ENCODE assay signal across 14 mouse cellular contexts in genomic region chr1:89870134-89870905, GRCm38 (mm10).
A peak's percentile ranks its signal among the peaks of the same experiment; 100 is the strongest.
DNase-seq lines count a peak whose midpoint lies in the region; ATAC-seq and TF ChIP-seq lines count a peak whose summit lies in the region.
"Had no signal": no experiment of that assay in that cellular context is flagged by ENCODE, and none has a peak within 500 bp of the region (broad histone marks: within the 10 kb centered on the region; RNA-seq: fewer than 3 reads in every experiment).

No protein-coding gene starts in this region.

- 0 out of 2 replicates have a peak overlapping the region, but pooled peaks have one; percentile 23 for H3K27ac ChIP-seq in embryonic facial prominence, embryonic 12.5 days
- no peak overlapping the region; the same call in 1 of the 2 replicates for H3K27ac ChIP-seq in embryonic facial prominence, embryonic 10.5 days (replicated peaks)
- peak overlapping the region; percentile 77 for H3K27ac ChIP-seq in hindbrain, embryonic 10.5 days
- H3K27ac ChIP-seq in hindbrain, embryonic 14.5 days: no peak overlapping the region
- peak overlapping the region; percentile 30; the same call in 1 of the 2 replicates for H3K27ac ChIP-seq in neural tube, embryonic 13.5 days (replicated peaks)
- H3K27ac ChIP-seq: hindbrain, embryonic 15.5 days; kidney, embryonic 15.5 days; limb, embryonic 15.5 days had no signal

- no peak for TF ChIP-seq POLR2A in myocyte (IDR thresholded peaks at IDR 0.05; ENCODE audit: insufficient read length, low read depth)

- no peak overlapping the region for H3K4me3 ChIP-seq in embryonic facial prominence, embryonic 12.5 days
- no peak overlapping the region for H3K4me3 ChIP-seq in embryonic facial prominence, embryonic 10.5 days
- H3K4me3 ChIP-seq in hindbrain, embryonic 10.5 days: no peak overlapping the region
- no peak overlapping the region for H3K4me3 ChIP-seq in hindbrain, embryonic 14.5 days (replicated peaks; ENCODE audit: low read length)
- no peak overlapping the region for H3K4me3 ChIP-seq in neural tube, embryonic 13.5 days
- H3K4me3 ChIP-seq in myocyte: no peak overlapping the region
- H3K4me3 ChIP-seq: erythroblast, embryonic 14.5 days; hindbrain, embryonic 15.5 days; kidney, embryonic 15.5 days; limb, embryonic 15.5 days had no signal

- WGBS in embryonic facial prominence, embryonic 12.5 days: 51% methylated on average over 12 of the region's 12 CpGs
- WGBS in embryonic facial prominence, embryonic 10.5 days: 50% methylated on average over 12 of the region's 12 CpGs
- 39% methylated on average over 12 of the region's 12 CpGs for WGBS in hindbrain, embryonic 10.5 days
- 34% methylated on average over 12 of the region's 12 CpGs for WGBS in hindbrain, embryonic 14.5 days
- WGBS in neural tube, embryonic 13.5 days: 22% methylated on average over 12 of the region's 12 CpGs

- H3K9ac ChIP-seq in embryonic facial prominence, embryonic 12.5 days: no peak overlapping the region
- no peak overlapping the region for H3K9ac ChIP-seq in hindbrain, embryonic 14.5 days
- H3K9ac ChIP-seq in neural tube, embryonic 13.5 days: no peak overlapping the region
- H3K9ac ChIP-seq: hindbrain, embryonic 15.5 days; kidney, embryonic 15.5 days; limb, embryonic 15.5 days had no signal

- no peaks in the 10 kb centered on the region for H3K9me3 ChIP-seq in embryonic facial prominence, embryonic 12.5 days
- H3K9me3 ChIP-seq in embryonic facial prominence, embryonic 10.5 days: no peaks in the 10 kb centered on the region
- H3K9me3 ChIP-seq in hindbrain, embryonic 10.5 days: no peaks in the 10 kb centered on the region
- no peaks in the 10 kb centered on the region for H3K9me3 ChIP-seq in hindbrain, embryonic 14.5 days (ENCODE audit: control insufficient read depth, low read length)
- H3K9me3 ChIP-seq in neural tube, embryonic 13.5 days: no peaks in the 10 kb centered on the region
- H3K9me3 ChIP-seq: hindbrain, embryonic 15.5 days; kidney, embryonic 15.5 days; limb, embryonic 15.5 days had no signal

- no peaks in the 10 kb centered on the region for H3K36me3 ChIP-seq in embryonic facial prominence, embryonic 12.5 days
- no peaks in the 10 kb centered on the region for H3K36me3 ChIP-seq in embryonic facial prominence, embryonic 10.5 days (replicated peaks)
- H3K36me3 ChIP-seq in hindbrain, embryonic 10.5 days: no peaks in the 10 kb centered on the region
- H3K36me3 ChIP-seq in hindbrain, embryonic 14.5 days (replicated peaks; ENCODE audit: control insufficient read depth, insufficient read depth): no peaks in the 10 kb centered on the region
- H3K36me3 ChIP-seq in neural tube, embryonic 13.5 days: no peaks in the 10 kb centered on the region
- peaks cover 3% of the 10 kb centered on the region for H3K36me3 ChIP-seq in myocyte (ENCODE audit: control insufficient read depth, insufficient read depth)
- H3K36me3 ChIP-seq: hindbrain, embryonic 15.5 days; kidney, embryonic 15.5 days; limb, embryonic 15.5 days had no signal

- H3ac ChIP-seq in myocyte (ENCODE audit: control insufficient read depth, insufficient read length): no peak overlapping the region

- DNase-seq in embryonic facial prominence, embryonic 10.5 days (ENCODE audit: low spot score): no peak
- peak; percentile 35 for DNase-seq in hindbrain, embryonic 10.5 days (ENCODE audit: low spot score)
- no peak for DNase-seq in hindbrain, embryonic 14.5 days (ENCODE audit: low spot score)
- DNase-seq in neural tube, embryonic 10.5 days (ENCODE audit: extremely low spot score, low spot score): no peak
- DNase-seq in adrenal gland, adult 18-20 months (ENCODE audit: low spot score in 2 of 2): no peak
- DNase-seq: adrenal gland, adult 8-10 months; gastrocnemius, postnatal 10 days had no signal

- no peaks in the 10 kb centered on the region for H3K27me3 ChIP-seq in embryonic facial prominence, embryonic 12.5 days
- peaks cover 17% of the 10 kb centered on the region for H3K27me3 ChIP-seq in embryonic facial prominence, embryonic 10.5 days (replicated peaks; ENCODE audit: low read depth, poor library complexity, severe bottlenecking)
- H3K27me3 ChIP-seq in hindbrain, embryonic 10.5 days (ENCODE audit: insufficient read depth, poor library complexity, severe bottlenecking): peaks cover 21% of the 10 kb centered on the region
- H3K27me3 ChIP-seq in hindbrain, embryonic 14.5 days (ENCODE audit: control insufficient read depth, insufficient read depth, low read length): no peaks in the 10 kb centered on the region
- no peaks in the 10 kb centered on the region for H3K27me3 ChIP-seq in neural tube, embryonic 13.5 days
- no peaks in the 10 kb centered on the region for H3K27me3 ChIP-seq in myocyte (ENCODE audit: control insufficient read depth, insufficient read depth, insufficient read length)
- H3K27me3 ChIP-seq: hindbrain, embryonic 15.5 days; kidney, embryonic 15.5 days; limb, embryonic 15.5 days had no signal

- no peaks in the 10 kb centered on the region for H3K79me2 ChIP-seq in myocyte (ENCODE audit: control insufficient read depth, insufficient read depth)

- H3K4me1 ChIP-seq in embryonic facial prominence, embryonic 12.5 days: peaks cover 24% of the 10 kb centered on the region
- H3K4me1 ChIP-seq in embryonic facial prominence, embryonic 10.5 days: peaks cover 53% of the 10 kb centered on the region
- peaks cover 66% of the 10 kb centered on the region for H3K4me1 ChIP-seq in hindbrain, embryonic 10.5 days (replicated peaks)
- H3K4me1 ChIP-seq in hindbrain, embryonic 14.5 days (replicated peaks; ENCODE audit: control insufficient read depth, insufficient read depth, low read length): peaks cover 31% of the 10 kb centered on the region
- peaks cover 51% of the 10 kb centered on the region for H3K4me1 ChIP-seq in neural tube, embryonic 13.5 days (replicated peaks)

- H3K4me2 ChIP-seq in embryonic facial prominence, embryonic 12.5 days (replicated peaks): no peak overlapping the region
- no peak overlapping the region for H3K4me2 ChIP-seq in hindbrain, embryonic 14.5 days (replicated peaks)
- H3K4me2 ChIP-seq in neural tube, embryonic 13.5 days: no peak overlapping the region
- H3K4me2 ChIP-seq in myocyte (ENCODE audit: low read depth): peak overlapping the region; percentile 15
- H3K4me2 ChIP-seq: hindbrain, embryonic 15.5 days; kidney, embryonic 15.5 days; limb, embryonic 15.5 days had no signal

- ATAC-seq in embryonic facial prominence, embryonic 12.5 days (ENCODE audit: insufficient number of reproducible peaks, insufficient read depth, low FRiP score, low TSS enrichment): no peak
- ATAC-seq in hindbrain, embryonic 14.5 days (ENCODE audit: low FRiP score): no peak
- ATAC-seq in neural tube, embryonic 13.5 days (ENCODE audit: low read depth): no peak

TF ChIP-seq in myocyte, 11 proteins besides CTCF, POLR2A, EP300 and RAD21:
- TF ChIP-seq USF1 (IDR thresholded peaks at IDR 0.05; ENCODE audit: low read depth): no peak
- TF ChIP-seq CEBPB (IDR thresholded peaks at IDR 0.05; ENCODE audit: insufficient read depth, poor library complexity, severe bottlenecking): peak; percentile 43; the same call in 1 of the 2 replicates
- no peak for TF ChIP-seq TCF3 (IDR thresholded peaks at IDR 0.05; ENCODE audit: insufficient read length, low read depth)

Comparison
In these comparisons a context has a peak if more than half of its experiments do, and no peak if none do; other contexts are left out.
1. H3K27ac ChIP-seq: peak in embryonic facial prominence, embryonic 12.5 days (single experiment), hindbrain, embryonic 10.5 days (single experiment) and neural tube, embryonic 13.5 days (single experiment); none in embryonic facial prominence, embryonic 10.5 days (single experiment) and hindbrain, embryonic 14.5 days (single experiment).